Mouse (Mus musculus): ENCODE measurements around the gene Pax3. TPM values are rescaled to one million over a fixed set of nuclear protein-coding genes. Genes with fewer than 3 reads are reported as not detected.

The Pax3 gene
- polyA plus RNA-seq, 1 experiment = not detected

- Histone ChIP-seq H3K27me3 (ENCODE audit: control insufficient read depth) (peaks cover 100% of the 10 kb centered on the region), H3K36me3 (ENCODE audit: control insufficient read depth) (no peaks in the 10 kb centered on the region), H3K4me1 (ENCODE audit: control insufficient read depth) (no peaks in the 10 kb centered on the region), H3K9me3 (ENCODE audit: control insufficient read depth, low read length) (no peaks in the 10 kb centered on the region; the same call in 1 of the 2 replicates), H3K4me3 (replicated peaks) (no peak overlapping the region)
- TF ChIP-seq GATA1 (IDR thresholded peaks at IDR 0.05; ENCODE audit: low read length) (no peak), TAL1 (IDR thresholded peaks at IDR 0.05; ENCODE audit: low read length) (no peak)
These were observed 4.5 kb upstream of the Pax3 start for GRCm38 (mm10) chr1:78201251-78202010.

- Histone ChIP-seq H3K27me3 (ENCODE audit: control insufficient read depth) (peaks cover 100% of the 10 kb centered on the region), H3K4me3 (replicated peaks) (no peak overlapping the region), H3K36me3 (ENCODE audit: control insufficient read depth) (no peaks in the 10 kb centered on the region), H3K9me3 (ENCODE audit: control insufficient read depth, low read length) (peaks cover 2% of the 10 kb centered on the region; the same call in 1 of the 2 replicates), H3K4me1 (ENCODE audit: control insufficient read depth) (no peaks in the 10 kb centered on the region)
- TF ChIP-seq GATA1 (IDR thresholded peaks at IDR 0.05; ENCODE audit: low read length) = no peak
- no peak for TF ChIP-seq TAL1 (IDR thresholded peaks at IDR 0.05; ENCODE audit: low read length)
These were observed 3.3 kb upstream of the Pax3 start for GRCm38 (mm10) chr1:78200191-78200590.

GRCm38 (mm10) chr1:78199221-78199620 is 2.3 kb upstream of the Pax3 start:
- no peaks in the 10 kb centered on the region for H3K4me1 ChIP-seq (ENCODE audit: control insufficient read depth)
- no peak overlapping the region for H3K4me3 ChIP-seq (replicated peaks)
- H3K36me3 ChIP-seq (ENCODE audit: control insufficient read depth) = no peaks in the 10 kb centered on the region
- TF ChIP-seq TAL1 (IDR thresholded peaks at IDR 0.05; ENCODE audit: low read length) (no peak), GATA1 (IDR thresholded peaks at IDR 0.05; ENCODE audit: low read length) (no peak)
- peaks cover 100% of the 10 kb centered on the region for H3K27me3 ChIP-seq (ENCODE audit: control insufficient read depth)
- peaks cover 2% of the 10 kb centered on the region; the same call in 1 of the 2 replicates for H3K9me3 ChIP-seq (ENCODE audit: control insufficient read depth, low read length)

- H3K4me1 ChIP-seq (ENCODE audit: control insufficient read depth) = no peaks in the 10 kb centered on the region
- peaks cover 100% of the 10 kb centered on the region for H3K27me3 ChIP-seq (ENCODE audit: control insufficient read depth)
- H3K36me3 ChIP-seq (ENCODE audit: control insufficient read depth) = no peaks in the 10 kb centered on the region
- peaks cover 2% of the 10 kb centered on the region; the same call in 1 of the 2 replicates for H3K9me3 ChIP-seq (ENCODE audit: control insufficient read depth, low read length)
- H3K4me3 ChIP-seq (replicated peaks) = no peak overlapping the region
- TF ChIP-seq GATA1 (IDR thresholded peaks at IDR 0.05; ENCODE audit: low read length) = no peak
- no peak for TF ChIP-seq TAL1 (IDR thresholded peaks at IDR 0.05; ENCODE audit: low read length)
These were observed 1.5 kb upstream of the Pax3 start for GRCm38 (mm10) chr1:78198319-78198940.

GRCm38 (mm10) chr1:78197351-78198234 is 659 bp upstream of the Pax3 start:
- Histone ChIP-seq H3K36me3 (ENCODE audit: control insufficient read depth) (no peaks in the 10 kb centered on the region), H3K4me1 (ENCODE audit: control insufficient read depth) (no peaks in the 10 kb centered on the region), H3K4me3 (replicated peaks) (no peak overlapping the region), H3K27me3 (ENCODE audit: control insufficient read depth) (peaks cover 100% of the 10 kb centered on the region), H3K9me3 (ENCODE audit: control insufficient read depth, low read length) (peaks cover 2% of the 10 kb centered on the region; the same call in 1 of the 2 replicates)
- TF ChIP-seq GATA1 (IDR thresholded peaks at IDR 0.05; ENCODE audit: low read length) = no peak
- no peak for TF ChIP-seq TAL1 (IDR thresholded peaks at IDR 0.05; ENCODE audit: low read length)

GRCm38 (mm10) chr1:78195771-78196712 is 892 bp downstream of the Pax3 start:
- Histone ChIP-seq H3K4me3 (replicated peaks) (no peak overlapping the region), H3K27me3 (ENCODE audit: control insufficient read depth) (peaks cover 100% of the 10 kb centered on the region), H3K36me3 (ENCODE audit: control insufficient read depth) (no peaks in the 10 kb centered on the region), H3K9me3 (ENCODE audit: control insufficient read depth, low read length) (peaks cover 2% of the 10 kb centered on the region; the same call in 1 of the 2 replicates), H3K4me1 (ENCODE audit: control insufficient read depth) (no peaks in the 10 kb centered on the region)
- TF ChIP-seq GATA1 (IDR thresholded peaks at IDR 0.05; ENCODE audit: low read length) (no peak), TAL1 (IDR thresholded peaks at IDR 0.05; ENCODE audit: low read length) (no peak)

- H3K27me3 ChIP-seq (ENCODE audit: control insufficient read depth) = peaks cover 100% of the 10 kb centered on the region
- no peaks in the 10 kb centered on the region for H3K4me1 ChIP-seq (ENCODE audit: control insufficient read depth)
- H3K9me3 ChIP-seq (ENCODE audit: control insufficient read depth, low read length) = peaks cover 2% of the 10 kb centered on the region; the same call in 1 of the 2 replicates
- TF ChIP-seq GATA1 (IDR thresholded peaks at IDR 0.05; ENCODE audit: low read length) = no peak
- TF ChIP-seq TAL1 (IDR thresholded peaks at IDR 0.05; ENCODE audit: low read length) = no peak
- H3K36me3 ChIP-seq (ENCODE audit: control insufficient read depth) = no peaks in the 10 kb centered on the region
- no peak overlapping the region for H3K4me3 ChIP-seq (replicated peaks)
These were observed 1.8 kb downstream of the Pax3 start for GRCm38 (mm10) chr1:78195145-78195544.
